Mouse (Mus musculus) 416B (cell line): ENCODE measurements around the gene Ppp1r35.

ENCODE experiments used
- DNase-seq: peaks from one replicate; pipeline ENCODE4 v3.0.0; 2011; ENCODE audit warnings: low read depth

Gene Ppp1r35

GRCm38 (mm10) chr5:137826421-137826820 is 47.8 kb downstream of the Ppp1r35 start:
- no peak for DNase-seq

- peak; percentile 54 for DNase-seq
Measured at GRCm38 (mm10) chr5:137828694-137829093, 50.0 kb downstream of the Ppp1r35 start.
